10 mouse cellular contexts compared by ENCODE assay signal in genomic region chr17:86505183-86505631, GRCm38 (mm10). TPM values are rescaled to one million over a fixed set of nuclear protein-coding genes. Genes with fewer than 3 reads are reported as not detected.
A peak's percentile ranks its signal among the peaks of the same experiment; 100 is the strongest.
DNase-seq lines count a peak whose midpoint lies in the region; ATAC-seq and TF ChIP-seq lines count a peak whose summit lies in the region.
"Had no signal": no experiment of that assay in that cellular context is flagged by ENCODE, and none has a peak within 500 bp of the region (broad histone marks: within the 10 kb centered on the region; RNA-seq: fewer than 3 reads in every experiment).

Gene Gm10309 (minus strand): TSS chr17:86505232.

- H3K27me3 ChIP-seq in neural tube, embryonic 15.5 days (replicated peaks) = no peaks in the 10 kb centered on the region
- no peaks in the 10 kb centered on the region for H3K27me3 ChIP-seq in forebrain, embryonic 13.5 days
- H3K27me3 ChIP-seq: embryonic facial prominence, embryonic 13.5 days had no signal

- peak within 1 kb of the TSS; percentile 60; the same call in 1 of the 2 replicates for H3K27ac ChIP-seq in layer of hippocampus, adult 2 months
- no peak within 1 kb of the TSS for H3K27ac ChIP-seq in neural tube, embryonic 15.5 days (replicated peaks)
- no peak within 1 kb of the TSS for H3K27ac ChIP-seq in forebrain, embryonic 13.5 days

- H3K4me3 ChIP-seq in layer of hippocampus, adult 2 months = no peak within 1 kb of the TSS
- no peak within 1 kb of the TSS for H3K4me3 ChIP-seq in neural tube, embryonic 15.5 days (replicated peaks)
- H3K4me3 ChIP-seq in forebrain, embryonic 13.5 days = no peak within 1 kb of the TSS
- H3K4me3 ChIP-seq: embryonic facial prominence, embryonic 13.5 days had no signal

- ATAC-seq in neural tube, embryonic 15.5 days (ENCODE audit: low FRiP score) = no peak
- ATAC-seq in forebrain, embryonic 13.5 days = no peak

- no peak within 1 kb of the TSS for H3K9ac ChIP-seq in neural tube, embryonic 15.5 days (replicated peaks)
- H3K9ac ChIP-seq in forebrain, embryonic 13.5 days = no peak within 1 kb of the TSS
- H3K9ac ChIP-seq: embryonic facial prominence, embryonic 13.5 days had no signal

- H3K4me2 ChIP-seq in neural tube, embryonic 15.5 days = no peak within 1 kb of the TSS
- no peak within 1 kb of the TSS for H3K4me2 ChIP-seq in forebrain, embryonic 13.5 days
- H3K4me2 ChIP-seq: embryonic facial prominence, embryonic 13.5 days had no signal

- H3K4me1 ChIP-seq in neural tube, embryonic 15.5 days = no peaks in the 10 kb centered on the region
- no peaks in the 10 kb centered on the region for H3K4me1 ChIP-seq in forebrain, embryonic 13.5 days

- H3K36me3 ChIP-seq in neural tube, embryonic 15.5 days = peaks cover 5% of the 10 kb centered on the region; the same call in 1 of the 2 replicates
- H3K36me3 ChIP-seq in forebrain, embryonic 13.5 days (ENCODE audit: poor library complexity, severe bottlenecking) = no peaks in the 10 kb centered on the region

- TF ChIP-seq CTCF in layer of hippocampus, adult 2 months (conservative IDR thresholded peaks at IDR 0.05) = no peak

- DNase-seq in layer of hippocampus, adult 11-12 months (ENCODE audit: low spot score) = peak; percentile 43
- no peak for DNase-seq in layer of hippocampus, adult 9-10 months (ENCODE audit: low spot score)
- DNase-seq in cerebellum, adult 8-10 months = peak; percentile 76
- peak; percentile 34 to 43 for DNase-seq in layer of hippocampus, adult 2 months (ENCODE audit: low spot score in 2 of 2)
- DNase-seq in right cerebral cortex, postnatal 36 days (ENCODE audit: low spot score in 2 of 2) = peak; percentile 25 to 26
- no peak for DNase-seq in urinary bladder, adult 18-20 months (ENCODE audit: low spot score in 2 of 2)

- WGBS in neural tube, embryonic 15.5 days = 91% methylated on average over 8 of the region's 8 CpGs
- 92% methylated on average over 8 of the region's 8 CpGs for WGBS in forebrain, embryonic 13.5 days

- no peaks in the 10 kb centered on the region for H3K9me3 ChIP-seq in neural tube, embryonic 15.5 days (replicated peaks)
- no peaks in the 10 kb centered on the region for H3K9me3 ChIP-seq in forebrain, embryonic 13.5 days (replicated peaks)
- H3K9me3 ChIP-seq: embryonic facial prominence, embryonic 13.5 days had no signal

RNA-seq across cellular contexts. Expression of gene Gm10309, which starts in this region (rescaled TPM):
- not detected for total RNA-seq in layer of hippocampus, adult 2 months (2021)
- polyA plus RNA-seq in neural tube, embryonic 15.5 days (2015; fragmentation: Nextera tagmentation; extraction: Ambion mirVana) = 0.46 and 0.49 TPM in 2 replicates
- 0.25 and 0.37 TPM in 2 replicates for polyA plus RNA-seq in forebrain, embryonic 13.5 days (2015; fragmentation: Nextera tagmentation; extraction: Ambion mirVana)
- total RNA-seq: MEL had no signal

Comparison
In these comparisons a context has a peak if more than half of its experiments do, and no peak if none do; other contexts are left out.
1. DNase-seq: peak in layer of hippocampus, adult 11-12 months (single experiment), cerebellum, adult 8-10 months (single experiment) and right cerebral cortex, postnatal 36 days (2 of 2); none in layer of hippocampus, adult 9-10 months (single experiment) and urinary bladder, adult 18-20 months (0 of 2).
2. Peak in DNase-seq and H3K27ac ChIP-seq in layer of hippocampus, adult 2 months; RNA of the gene not detected or under 1 TPM.